Mouse (Mus musculus): ENCODE measurements at regions not wholly inside any gene's neighbourhood (a gene's known extent, or its start where the extent isn't known, plus 50 kb on each side); places are given as distances from the start of the nearest gene placed in this dataset.

DNA sequence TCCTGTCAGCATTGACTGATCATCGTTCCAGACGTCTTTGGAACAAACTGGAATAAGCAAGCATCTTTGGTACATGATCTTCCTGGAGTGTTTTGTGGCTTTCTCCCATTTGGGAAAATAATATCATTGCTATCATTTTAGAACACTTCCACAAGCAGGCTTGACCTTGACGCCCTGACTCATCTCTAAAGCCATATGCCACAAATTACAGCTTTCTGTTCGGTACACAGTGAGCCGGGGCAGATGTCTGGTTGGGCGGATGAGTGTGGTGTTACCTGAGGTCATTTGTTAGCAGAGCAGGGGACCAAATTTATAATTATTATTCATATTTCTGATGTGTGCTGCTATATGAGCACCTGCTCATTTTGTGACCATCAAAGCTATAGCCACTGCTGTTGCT, 83.3 kb upstream of the Pmfbp1 start:
- DNase-seq (ENCODE audit: low read depth, low spot score) = no peak

DNA sequence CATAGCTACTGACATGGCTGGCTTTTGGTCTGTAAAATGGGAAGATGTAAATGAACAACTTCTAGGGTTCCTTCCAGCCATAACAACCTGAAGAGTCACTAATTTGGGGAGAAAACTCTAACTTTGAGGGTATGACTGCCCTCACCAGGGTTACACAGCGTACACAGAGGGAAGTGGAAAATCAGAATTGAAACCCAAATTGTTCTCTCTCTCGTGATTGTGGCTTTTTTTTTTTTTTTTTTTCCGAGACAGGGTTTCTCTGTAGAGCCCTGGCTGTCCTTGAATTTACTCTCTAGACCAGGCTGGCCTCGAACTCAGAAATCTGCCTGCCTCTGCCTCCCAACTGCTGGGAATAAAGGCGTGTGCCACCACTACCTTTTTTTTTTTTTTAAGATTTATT, 80.4 kb upstream of the Pmfbp1 start:
- no peak for DNase-seq (ENCODE audit: low read depth, low spot score)

DNA sequence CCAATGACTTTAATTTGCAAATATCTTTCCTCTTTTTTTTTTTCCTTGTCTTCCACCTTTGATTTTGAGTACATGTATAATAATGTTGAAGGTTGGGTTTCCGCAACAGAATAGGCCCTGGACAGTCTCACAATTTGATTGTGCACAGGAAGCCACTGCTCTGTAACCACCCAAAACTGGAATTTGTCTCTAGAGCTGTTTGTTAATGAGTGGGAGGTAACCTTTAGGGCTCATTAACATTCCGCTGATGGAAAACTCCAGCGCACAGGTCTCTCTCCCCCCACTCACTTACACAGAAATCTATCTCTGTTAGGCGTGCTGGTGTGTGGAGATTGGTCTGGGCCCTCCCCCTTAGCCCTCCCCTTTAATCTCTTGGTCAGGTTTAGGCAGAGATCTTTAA, 78.5 kb upstream of the Pmfbp1 start:
- no peak for DNase-seq (ENCODE audit: low read depth, low spot score)

DNA sequence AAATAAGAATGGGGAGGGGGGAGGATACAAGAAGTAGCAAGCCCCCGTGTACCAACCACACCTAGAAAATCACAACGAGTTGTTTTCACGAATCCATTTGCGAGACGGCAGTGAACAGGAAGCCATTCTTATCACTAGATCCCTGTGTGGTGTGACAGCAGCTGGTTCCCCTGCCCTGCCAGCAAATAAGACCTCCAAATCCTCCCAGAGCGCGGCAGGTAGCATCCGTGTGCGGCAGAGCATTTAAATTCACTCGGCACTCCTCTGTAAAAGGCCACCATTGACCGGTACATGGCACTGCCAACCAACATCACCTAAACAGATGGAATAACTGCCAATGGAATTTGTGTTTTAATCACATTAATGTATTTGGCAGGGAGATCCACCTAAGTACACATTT, 77.9 kb upstream of the Pmfbp1 start:
- DNase-seq (ENCODE audit: low read depth, low spot score) = no peak

DNA sequence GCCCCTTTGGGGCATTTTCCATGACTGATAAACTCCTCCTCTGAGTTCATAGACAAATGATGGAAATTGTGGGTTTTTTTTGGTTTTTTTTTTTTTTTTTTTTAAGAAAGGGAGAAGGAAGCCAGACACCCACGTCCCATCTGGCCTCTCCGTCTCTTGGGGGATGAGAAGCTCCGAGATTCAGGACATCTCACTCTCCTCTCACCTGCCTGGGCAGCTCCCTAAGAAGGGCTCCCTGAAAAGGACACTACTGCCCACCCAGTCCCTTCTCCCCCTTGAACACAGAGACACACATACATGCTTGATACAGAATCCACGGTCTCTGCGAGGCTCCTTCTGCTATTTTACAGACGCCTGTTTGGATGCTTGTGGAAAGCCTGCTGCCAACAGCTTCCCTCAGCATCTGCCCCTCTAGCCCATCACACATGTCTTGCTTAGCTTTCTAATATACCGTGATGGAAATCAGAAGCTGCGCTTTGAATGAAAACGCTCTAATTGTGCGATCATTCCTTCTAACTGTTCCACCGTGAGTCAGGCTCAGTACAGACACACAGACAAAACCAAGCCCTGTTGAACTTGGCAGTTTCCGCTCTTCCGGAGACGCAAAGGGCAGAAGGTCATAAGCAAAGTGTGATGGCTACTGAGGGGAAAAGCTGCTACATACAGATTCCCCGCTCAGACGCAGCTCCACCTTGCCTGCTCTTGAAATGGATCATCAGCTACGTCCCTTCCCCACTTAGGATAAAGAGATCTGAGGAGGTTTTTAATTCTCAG, 77.3 kb upstream of the Pmfbp1 start:
- DNase-seq (ENCODE audit: low read depth, low spot score) = no peak

DNA sequence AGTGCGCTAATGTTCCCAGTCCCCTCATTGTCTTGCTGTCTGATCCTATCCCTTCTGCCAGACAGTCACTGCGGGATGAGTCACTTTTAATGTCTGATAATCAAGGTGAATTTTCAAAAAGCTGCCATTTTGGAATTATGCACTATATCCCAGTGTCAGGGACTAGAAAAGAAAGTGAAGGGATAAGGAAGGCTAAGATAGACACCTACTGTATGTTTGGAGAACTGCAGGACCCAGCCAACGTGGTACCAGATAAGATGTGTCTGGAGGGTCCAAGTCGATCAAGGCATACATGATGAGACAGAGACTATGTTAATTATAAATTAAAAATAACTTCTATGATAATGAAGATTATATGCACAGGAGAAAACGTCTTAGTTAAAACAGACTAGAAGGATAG, 76.6 kb upstream of the Pmfbp1 start:
- no peak for DNase-seq (ENCODE audit: low read depth, low spot score)

DNA sequence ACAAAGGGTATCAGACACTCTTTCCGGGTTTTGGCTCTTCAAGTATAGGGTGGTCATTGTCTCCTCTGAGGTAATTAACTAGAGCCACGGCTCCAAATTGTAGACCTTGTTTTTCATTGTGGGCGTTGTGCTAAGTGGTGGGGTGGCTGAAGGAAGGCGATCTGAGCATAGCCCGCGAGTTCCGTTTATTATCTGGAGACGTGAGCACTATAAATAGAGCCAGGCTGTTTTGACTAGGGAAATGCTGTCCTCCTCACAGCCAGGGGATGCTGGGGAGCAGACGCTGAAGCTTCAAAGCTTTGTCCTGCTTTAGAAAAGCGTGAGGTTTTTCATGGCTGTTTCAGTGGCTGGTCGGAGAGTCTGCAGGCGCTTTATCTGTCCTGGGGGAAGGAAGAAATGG, 75.9 kb upstream of the Pmfbp1 start:
- DNase-seq (ENCODE audit: low read depth, low spot score) = no peak

DNA sequence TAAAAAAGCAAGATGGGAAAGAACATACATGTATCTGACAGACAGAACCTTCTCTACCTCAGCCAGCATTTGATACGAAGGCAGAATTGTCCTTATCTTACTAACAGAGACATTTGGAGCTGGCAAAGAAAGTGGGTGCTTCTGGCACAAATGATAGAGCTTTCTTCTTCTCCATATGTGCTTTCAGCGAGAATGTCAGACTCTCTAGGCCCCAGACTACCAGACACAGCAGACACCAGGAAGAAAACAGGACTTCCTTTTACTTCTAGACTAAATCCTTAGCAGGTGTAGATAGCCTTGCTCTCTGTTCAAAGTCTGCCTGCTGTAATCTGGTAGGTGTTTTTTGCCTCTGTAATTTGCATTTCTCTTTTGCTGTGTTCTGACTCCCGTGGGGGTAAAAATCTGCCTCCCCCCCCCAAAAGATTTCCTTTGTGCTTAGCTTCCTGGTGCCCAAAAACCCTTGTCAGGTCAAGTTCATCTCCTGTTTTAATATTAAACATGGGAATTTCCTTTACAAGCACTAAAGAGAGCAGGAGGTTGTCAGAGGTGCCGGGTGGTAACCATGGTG, 74.7 kb upstream of the Pmfbp1 start:
- no peak for DNase-seq (ENCODE audit: low read depth, low spot score)

DNA sequence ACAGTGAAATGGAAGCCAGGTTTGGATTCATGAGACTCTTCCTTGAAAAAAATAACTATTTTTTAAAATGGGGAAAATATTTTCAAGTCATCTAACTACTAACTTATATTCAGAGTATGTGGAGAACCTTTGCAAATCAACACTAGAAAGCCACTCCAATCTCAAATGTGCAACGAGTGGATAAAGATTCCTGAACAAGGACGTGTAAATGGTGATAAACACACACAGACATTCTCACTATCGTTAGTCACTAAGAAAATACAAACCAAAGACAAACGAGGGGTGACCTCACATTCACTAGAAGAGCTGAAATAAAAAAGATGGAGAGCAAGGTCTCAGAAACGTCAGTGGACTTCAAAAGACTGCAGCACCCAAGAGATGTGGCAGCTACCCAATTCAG, 69.8 kb upstream of the Pmfbp1 start:
- DNase-seq (ENCODE audit: low read depth, low spot score) = no peak

DNA sequence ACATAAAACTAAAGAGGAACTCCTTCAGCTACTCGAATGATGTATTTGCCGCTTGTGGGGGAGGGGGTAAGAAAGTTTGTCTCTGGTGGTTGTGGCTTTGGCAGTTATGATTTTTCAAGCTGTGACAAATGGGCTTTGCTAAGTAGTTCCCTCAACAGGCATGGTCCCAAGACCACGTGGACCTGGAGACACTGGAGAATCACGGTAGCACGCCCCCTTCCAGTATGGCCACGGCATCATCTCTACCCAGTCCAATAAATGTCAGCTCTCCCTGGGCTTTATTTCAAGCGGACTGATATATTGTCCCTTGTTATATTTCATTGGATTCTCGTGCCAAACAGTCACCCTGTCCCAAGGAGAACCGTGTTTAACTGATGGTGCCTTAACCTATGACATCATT, 65.3 kb upstream of the Pmfbp1 start:
- DNase-seq (ENCODE audit: low read depth, low spot score) = no peak

DNA sequence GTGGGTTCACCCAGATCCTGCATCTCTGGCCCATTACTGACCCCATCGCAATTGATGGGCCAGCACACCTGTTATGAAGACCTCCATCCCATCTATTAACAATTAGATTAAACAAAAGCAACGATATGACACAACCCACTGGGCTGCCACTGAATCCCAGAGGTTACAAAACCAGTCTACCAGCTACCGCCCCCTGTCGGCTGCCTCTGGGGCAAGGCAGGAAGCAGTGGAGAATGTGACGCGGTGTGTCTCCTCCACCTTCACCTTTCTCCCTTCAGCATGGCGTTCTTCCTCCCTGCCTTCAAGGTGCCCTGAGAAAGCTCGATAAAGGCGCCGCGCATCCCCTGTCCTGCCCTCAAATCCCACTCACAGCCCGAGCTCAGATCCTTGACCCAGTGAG, 59.3 kb upstream of the Pmfbp1 start:
- no peak for DNase-seq (ENCODE audit: low read depth, low spot score)

DNA sequence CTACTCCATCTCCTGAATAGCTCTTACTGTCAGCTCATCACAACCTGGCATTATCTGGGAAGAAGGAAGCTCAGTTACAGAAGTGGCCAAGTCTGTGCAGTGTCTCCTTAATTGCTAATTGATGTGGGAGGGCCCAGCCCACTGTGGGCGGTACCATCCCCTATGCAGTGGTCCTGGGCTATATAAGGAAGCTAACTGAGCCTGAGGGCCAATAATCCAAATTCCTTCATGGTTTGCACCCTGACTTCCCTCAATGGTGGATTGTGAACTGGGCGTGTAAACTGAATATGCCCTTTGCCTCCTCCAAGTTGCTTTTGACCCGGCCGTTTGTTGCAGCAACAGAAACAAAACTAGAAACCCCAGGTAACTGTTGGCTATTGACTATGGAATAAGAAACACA, 57.8 kb upstream of the Pmfbp1 start:
- no peak for DNase-seq (ENCODE audit: low read depth, low spot score)

DNA sequence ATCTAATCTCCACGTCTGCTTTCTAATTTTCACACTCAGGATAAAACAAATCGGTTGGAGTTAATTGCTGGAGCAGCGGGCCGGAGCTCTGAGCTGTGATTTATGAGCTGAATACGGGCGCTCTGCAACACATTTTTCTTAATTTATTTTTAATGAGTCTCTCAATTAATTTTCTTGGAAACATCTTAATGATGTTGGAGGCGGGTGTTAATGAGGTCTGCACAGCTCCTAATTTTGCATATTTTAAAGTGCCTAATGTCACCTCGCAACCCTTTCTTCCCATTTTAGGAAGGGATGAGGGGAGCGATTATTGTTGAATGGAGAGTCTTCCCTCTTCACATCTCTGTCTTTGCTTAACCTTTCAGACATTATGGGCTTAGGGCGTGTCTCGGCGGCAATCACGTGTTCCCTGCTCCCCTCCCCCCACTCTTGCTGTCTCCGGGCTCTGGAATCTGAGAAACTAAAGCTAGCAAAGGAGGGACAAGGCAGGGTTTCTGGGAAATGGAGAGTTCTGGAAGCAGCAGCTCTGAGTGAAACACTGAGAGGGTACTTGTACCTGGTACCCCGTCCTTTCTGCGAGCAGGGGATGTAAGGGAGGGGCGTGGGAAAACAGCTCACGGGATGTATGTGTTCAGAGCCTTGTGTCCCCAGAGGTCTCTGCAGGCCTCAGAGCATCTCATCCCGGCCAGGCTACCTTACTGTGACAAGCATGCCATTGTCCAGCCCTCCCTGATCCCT, 56.8 kb upstream of the Pmfbp1 start:
- DNase-seq (ENCODE audit: low read depth, low spot score) = no peak

DNA sequence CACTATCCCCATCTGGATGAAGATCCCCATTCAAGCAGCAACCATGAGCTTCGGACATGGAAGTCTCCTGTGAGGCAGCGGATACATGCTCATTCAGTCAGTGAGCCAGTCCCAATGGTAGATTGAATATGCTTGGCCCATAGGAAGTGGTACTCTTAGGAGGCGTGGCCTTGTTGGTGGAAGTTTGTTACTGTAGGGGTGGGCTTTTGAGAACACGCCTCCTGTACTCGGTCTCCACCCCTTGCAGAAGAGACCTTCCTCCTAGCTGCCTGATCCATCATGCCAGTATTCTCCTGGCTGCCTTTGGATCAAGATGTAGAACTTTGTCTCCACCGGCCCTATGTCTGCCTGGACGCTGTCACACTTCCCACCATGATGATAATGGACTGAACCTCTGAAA, 55.3 kb upstream of the Pmfbp1 start:
- DNase-seq (ENCODE audit: low read depth, low spot score) = no peak

Measured in CD4-positive, CD25-positive, alpha-beta regulatory T cell, adult 2 months (primary cell).